Mouse (Mus musculus) splenic B cell, adult 2 months (primary cell): ENCODE measurements around the gene Tinf2.
A peak's percentile ranks its signal among the peaks of the same experiment; 100 is the strongest.

Experiments
- DNase-seq: peaks from one replicate; pipeline ENCODE4 v3.0.0-alpha.2; 2011; ENCODE audit warnings: low read depth, low spot score
- H3K27me3 ChIP-seq: 2 replicates; pipeline ENCODE4 v1.6.1; 2012; ENCODE audit warnings: mild to moderate bottlenecking, low read length, moderate library complexity, mixed read lengths; ENCODE audit not compliant: control insufficient read depth, poor library complexity, insufficient read depth, severe bottlenecking
- H3K36me3 ChIP-seq: 2 replicates; pipeline ENCODE4 v1.6.1; 2012; ENCODE audit warnings: mild to moderate bottlenecking, low read length, moderate library complexity, mixed read lengths; ENCODE audit not compliant: control insufficient read depth, poor library complexity, insufficient read depth, severe bottlenecking

Tinf2 gene

GRCm38 (mm10) chr14:55671486-55671832, 10.2 kb downstream of the Tinf2 start:
- Histone ChIP-seq H3K36me3 (no peaks in the 10 kb centered on the region; the same call in 1 of the 2 replicates), H3K27me3 (no peaks in the 10 kb centered on the region)
- no peak for DNase-seq

- no peaks in the 10 kb centered on the region for H3K27me3 ChIP-seq
- peaks cover 6% of the 10 kb centered on the region for H3K36me3 ChIP-seq
- DNase-seq: no peak
Observed at GRCm38 (mm10) chr14:55660636-55661035, 21.0 kb downstream of the Tinf2 start.

GRCm38 (mm10) chr14:55659960-55660573, 21.6 kb downstream of the Tinf2 start, which contains the start of gene Mdp1:
TSS of gene Mdp1 (minus strand) at chr14:55660508.
- Histone ChIP-seq H3K27me3 (no peaks in the 10 kb centered on the region), H3K36me3 (peaks cover 6% of the 10 kb centered on the region)
- DNase-seq: peak; percentile 87

- Histone ChIP-seq H3K36me3 (peaks cover 6% of the 10 kb centered on the region), H3K27me3 (no peaks in the 10 kb centered on the region)
- no peak for DNase-seq
Observed at GRCm38 (mm10) chr14:55658011-55658410, 23.6 kb downstream of the Tinf2 start.

GRCm38 (mm10) chr14:55656935-55657334, 24.7 kb downstream of the Tinf2 start:
- Histone ChIP-seq H3K36me3 (peaks cover 3% of the 10 kb centered on the region), H3K27me3 (no peaks in the 10 kb centered on the region)
- DNase-seq: no peak

GRCm38 (mm10) chr14:55651528-55651927, 30.1 kb downstream of the Tinf2 start:
- Histone ChIP-seq H3K27me3 (no peaks in the 10 kb centered on the region), H3K36me3 (no peaks in the 10 kb centered on the region)
- no peak for DNase-seq

GRCm38 (mm10) chr14:55649884-55650283, 31.7 kb downstream of the Tinf2 start, which contains the start of gene Tssk4:
TSS of gene Tssk4 (plus strand) at chr14:55650184.
- DNase-seq: no peak
- Histone ChIP-seq H3K27me3 (no peaks in the 10 kb centered on the region), H3K36me3 (no peaks in the 10 kb centered on the region)

GRCm38 (mm10) chr14:55644261-55644888, 37.2 kb downstream of the Tinf2 start:
- Histone ChIP-seq H3K36me3 (peaks cover 4% of the 10 kb centered on the region; the same call in 1 of the 2 replicates), H3K27me3 (no peaks in the 10 kb centered on the region)
- peak; percentile 23 for DNase-seq

GRCm38 (mm10) chr14:55643060-55643907, 38.3 kb downstream of the Tinf2 start, which contains the start of gene Tm9sf1:
TSS of gene Tm9sf1 (minus strand) at chr14:55643806.
- no peaks in the 10 kb centered on the region for H3K27me3 ChIP-seq
- DNase-seq: peak; percentile 79
- H3K36me3 ChIP-seq: peaks cover 6% of the 10 kb centered on the region; the same call in 1 of the 2 replicates

GRCm38 (mm10) chr14:55642679-55643059, 39.0 kb downstream of the Tinf2 start:
- peaks cover 8% of the 10 kb centered on the region; the same call in 1 of the 2 replicates for H3K36me3 ChIP-seq
- no peaks in the 10 kb centered on the region for H3K27me3 ChIP-seq
- DNase-seq: no peak

- no peak for DNase-seq
- H3K27me3 ChIP-seq: no peaks in the 10 kb centered on the region
- H3K36me3 ChIP-seq: peaks cover 8% of the 10 kb centered on the region; the same call in 1 of the 2 replicates
Observed at GRCm38 (mm10) chr14:55641291-55641690, 40.3 kb downstream of the Tinf2 start.

- no peaks in the 10 kb centered on the region for H3K27me3 ChIP-seq
- H3K36me3 ChIP-seq: peaks cover 8% of the 10 kb centered on the region; the same call in 1 of the 2 replicates
- no peak for DNase-seq
Observed at GRCm38 (mm10) chr14:55640816-55641215, 40.8 kb downstream of the Tinf2 start.

- DNase-seq: no peak
Observed at GRCm38 (mm10) chr14:55637795-55638194, 43.8 kb downstream of the Tinf2 start, which contains the start of gene Gm49378. TSS of gene Gm49378 (minus strand) at chr14:55637895.

GRCm38 (mm10) chr14:55635523-55636007, 46.1 kb downstream of the Tinf2 start, which contains the start of gene Ipo4:
TSS of gene Ipo4 (minus strand) at chr14:55635957.
- H3K36me3 ChIP-seq: peaks cover 4% of the 10 kb centered on the region; the same call in 1 of the 2 replicates
- DNase-seq: peak; percentile 86
- no peaks in the 10 kb centered on the region for H3K27me3 ChIP-seq

More at GRCm38 (mm10) chr14:55637795-55638194, 43.8 kb downstream of the Tinf2 start, which contains the start of gene Gm49378:
- no peaks in the 10 kb centered on the region for H3K27me3 ChIP-seq
- peaks cover 8% of the 10 kb centered on the region; the same call in 1 of the 2 replicates for H3K36me3 ChIP-seq
